Mouse (Mus musculus) myocyte (in vitro differentiated cells): Measurements from ENCODE around the gene Tmem256.

Experiments used
- E2F4 ChIP-seq: IDR thresholded peaks from one replicate; pipeline ENCODE4 v1.6.1; 2011; ENCODE audit warnings: mild to moderate bottlenecking, control low read depth, moderate library complexity; ENCODE audit not compliant: insufficient read depth
- MAX ChIP-seq: IDR thresholded peaks from one replicate; pipeline ENCODE4 v1.6.1; 2011; ENCODE audit warnings: low read depth, mild to moderate bottlenecking, control low read depth
- MYOD1 ChIP-seq, 3 experiments: IDR thresholded peaks; one replicate each; pipeline ENCODE4 v1.6.1; 2011; ENCODE audit warnings: control low read depth in 2 of 3, low read depth in 2 of 3, mild to moderate bottlenecking in 2 of 3, moderate library complexity in 1 of 3; ENCODE audit not compliant: insufficient read length in 2 of 3, control insufficient read depth in 1 of 3
- POLR2A ChIP-seq: IDR thresholded peaks from one replicate; pipeline ENCODE4 v1.6.1; 2011; ENCODE audit warnings: low read depth, mild to moderate bottlenecking, control low read depth, moderate library complexity; ENCODE audit not compliant: insufficient read length
- REST ChIP-seq: IDR thresholded peaks from one replicate; pipeline ENCODE4 v1.6.1; 2011; ENCODE audit warnings: mild to moderate bottlenecking, control low read depth, moderate library complexity; ENCODE audit not compliant: insufficient read depth, insufficient read length
- TCF3 ChIP-seq: IDR thresholded peaks from one replicate; pipeline ENCODE4 v1.6.1; 2011; ENCODE audit warnings: low read depth, control low read depth; ENCODE audit not compliant: insufficient read length
- USF1 ChIP-seq: IDR thresholded peaks from one replicate; pipeline ENCODE4 v1.6.1; 2011; ENCODE audit warnings: low read depth, mild to moderate bottlenecking, control low read depth, moderate library complexity

- peak; percentile 95 for TF ChIP-seq POLR2A
- TF ChIP-seq REST = no peak
- no peak for TF ChIP-seq MAX
- no peak for TF ChIP-seq TCF3
- TF ChIP-seq MYOD1 (IDR thresholded peaks at IDR 0.05; ENCODE audit: control insufficient read depth in 1 of 3, insufficient read length in 2 of 3, low read depth in 2 of 3) = peak in 1 of 3 experiments; percentile 31
- no peak for TF ChIP-seq USF1
- no peak for TF ChIP-seq E2F4
Observed at GRCm38 (mm10) chr11:69880853-69881603, 42.7 kb downstream of the Tmem256 start, which contains the start of gene Kctd11.
